Mouse (Mus musculus) yolk sac, embryonic 10.5 days (tissue): ENCODE results near the gene Fut7.

ENCODE experiments used
- DNase-seq: peaks from one replicate; pipeline ENCODE4 v3.0.0-alpha.2; 2017; ENCODE audit warnings: low spot score

The Fut7 gene

DNA sequence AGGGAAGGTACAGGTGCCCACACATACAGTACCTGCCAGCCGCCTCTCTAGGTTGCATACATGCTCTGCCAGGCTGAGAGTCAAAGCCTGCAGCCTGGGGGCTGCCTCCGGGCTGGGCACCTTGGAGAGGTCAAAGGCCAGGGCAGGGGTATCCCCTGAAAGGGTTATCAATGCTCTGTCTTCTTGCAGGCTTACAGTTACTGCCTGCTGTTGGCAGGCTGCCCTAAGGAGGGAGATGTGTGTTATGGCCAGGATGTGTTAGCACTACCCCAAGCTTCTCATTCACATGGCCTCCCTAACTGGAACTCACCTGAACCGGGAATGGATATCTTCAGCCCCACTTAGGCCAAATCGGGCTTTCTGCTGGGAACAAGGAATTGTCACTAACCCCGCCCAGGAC is 37.1 kb downstream of the Fut7 start:
- no peak for DNase-seq

- peak; percentile 95 for DNase-seq
Observed at GRCm38 (mm10) chr2:25460551-25461309, 37.7 kb downstream of the Fut7 start, which contains the start of gene Paxx. Gene Paxx, minus strand, starts transcription at chr2:25461094.

GRCm38 (mm10) chr2:25461407-25461806 is 38.3 kb downstream of the Fut7 start:
- DNase-seq: no peak

DNA sequence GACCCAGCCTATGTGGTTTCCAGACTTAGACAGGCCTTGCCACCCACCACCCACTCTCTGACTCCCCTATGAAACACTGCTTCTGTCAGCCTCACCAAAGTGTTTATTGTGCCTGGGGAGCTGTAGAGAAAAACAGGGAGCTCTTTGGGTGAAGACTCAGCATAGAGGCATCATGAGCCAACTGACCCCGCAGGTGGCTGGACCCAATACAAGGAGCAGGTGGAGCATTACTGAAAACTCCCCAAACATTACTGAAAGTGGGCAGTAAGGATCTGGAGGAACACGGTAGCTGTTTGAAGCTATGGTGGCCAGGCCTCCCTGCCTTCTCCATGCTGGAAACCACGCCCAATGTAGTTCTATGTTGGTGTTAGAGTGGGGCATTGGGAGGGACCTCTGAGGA is 40.6 kb downstream of the Fut7 start:
- no peak for DNase-seq

DNA sequence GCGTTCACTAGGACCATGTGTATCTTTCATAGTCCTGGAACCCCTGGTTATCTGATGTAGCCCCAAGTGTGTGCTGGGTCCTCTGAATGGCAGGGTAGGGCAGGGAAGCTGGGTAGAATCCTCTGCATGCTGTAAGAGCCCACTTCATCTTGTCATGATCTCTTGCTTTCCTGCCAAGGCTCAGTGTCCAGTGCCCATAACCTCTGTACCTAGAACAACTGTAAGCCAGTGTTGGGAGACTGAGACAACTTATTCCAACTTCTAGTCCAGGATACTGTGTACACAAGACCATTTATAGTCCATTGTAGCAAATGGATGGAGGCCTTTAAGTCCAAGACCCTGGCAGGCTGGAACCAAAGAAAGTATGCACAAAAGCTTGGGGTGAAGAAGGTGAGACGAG is 42.2 kb downstream of the Fut7 start:
- no peak for DNase-seq

DNA sequence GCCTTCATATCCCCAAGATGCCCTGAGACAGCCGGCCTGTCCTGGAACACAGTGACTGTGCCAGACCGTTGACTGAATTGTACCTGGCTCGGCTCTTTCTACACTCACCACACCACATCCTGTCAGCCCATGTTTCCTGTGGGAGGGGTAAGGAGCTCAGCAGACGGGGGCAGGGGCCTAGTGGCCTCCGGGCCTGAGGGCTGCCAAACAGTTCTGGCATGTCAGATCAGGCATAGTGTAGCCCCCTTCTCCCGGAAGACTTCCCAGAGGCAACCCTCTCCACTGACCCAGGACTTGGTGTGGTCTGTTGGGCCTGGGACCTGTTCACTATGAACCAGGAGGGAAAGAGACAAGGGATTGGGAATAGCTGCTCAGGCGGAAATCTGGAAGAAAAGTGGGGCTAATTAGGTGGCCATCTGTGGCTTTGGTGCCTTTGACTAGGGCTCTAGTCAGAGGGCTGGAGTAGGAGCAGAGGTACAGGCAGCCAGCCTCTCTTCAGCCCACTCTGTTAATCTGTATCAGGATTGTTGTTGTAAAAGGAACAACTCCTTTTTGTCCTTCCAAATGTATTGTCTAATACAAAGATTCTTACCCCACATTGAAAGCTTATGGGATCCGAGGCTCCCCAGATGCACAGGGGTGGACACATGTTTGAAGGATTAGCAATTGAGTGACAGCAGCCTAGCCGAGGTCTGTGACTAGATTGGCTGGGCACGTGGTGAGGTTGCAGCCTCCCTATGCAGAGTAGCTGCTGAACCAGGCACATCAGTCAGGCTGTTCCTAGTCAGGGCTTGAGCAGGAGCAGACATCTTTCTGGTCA is 43.0 kb downstream of the Fut7 start:
- DNase-seq: no peak

GRCm38 (mm10) chr2:25467606-25468303 is 44.7 kb downstream of the Fut7 start:
- DNase-seq: no peak

DNA sequence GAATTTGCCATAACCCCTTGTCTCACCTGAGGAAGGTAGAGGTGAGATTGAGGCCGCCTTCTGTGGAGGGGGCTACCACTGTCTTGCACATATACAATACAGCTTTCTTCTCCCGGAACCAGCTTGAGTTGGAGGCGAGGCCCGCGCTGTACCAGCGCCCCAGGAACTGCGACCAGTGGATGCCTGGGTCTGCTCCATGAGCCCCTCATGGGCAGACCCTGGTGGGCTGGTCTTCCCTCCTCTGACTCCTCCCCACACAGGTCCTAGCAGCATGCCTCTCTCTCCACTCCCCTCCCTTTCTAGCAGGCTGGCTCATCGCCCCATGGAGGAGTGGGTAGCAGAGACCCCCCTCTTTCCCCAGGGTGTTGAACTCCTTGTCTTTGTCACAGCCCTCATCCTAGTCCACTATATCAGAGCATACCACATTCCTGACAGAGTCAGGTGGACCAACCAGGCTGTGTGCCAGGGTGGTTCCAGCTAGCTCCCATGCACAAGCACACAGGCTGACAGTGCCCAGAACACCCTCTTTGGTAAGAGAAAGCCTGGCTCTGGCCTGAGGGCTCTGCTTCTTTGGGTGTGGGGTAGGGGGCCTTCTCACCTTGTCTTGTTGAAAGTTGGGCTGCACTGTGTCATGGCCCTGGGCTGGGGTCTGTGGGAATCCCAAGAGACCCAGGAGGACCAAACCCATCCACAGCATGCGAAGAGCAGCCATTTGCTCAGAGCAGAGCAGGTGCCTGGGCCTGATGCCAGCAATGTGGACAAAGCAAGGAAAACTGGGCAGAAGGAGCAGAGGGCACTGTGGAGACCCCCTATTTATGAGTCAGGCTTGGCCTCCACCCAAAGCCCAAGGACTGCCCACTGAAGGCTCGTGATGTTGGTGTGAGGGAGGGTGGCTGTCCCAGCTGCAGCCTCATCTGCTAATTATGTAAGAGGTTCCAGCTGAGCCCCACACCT is 46.2 kb downstream of the Fut7 start:
- no peak for DNase-seq

DNA sequence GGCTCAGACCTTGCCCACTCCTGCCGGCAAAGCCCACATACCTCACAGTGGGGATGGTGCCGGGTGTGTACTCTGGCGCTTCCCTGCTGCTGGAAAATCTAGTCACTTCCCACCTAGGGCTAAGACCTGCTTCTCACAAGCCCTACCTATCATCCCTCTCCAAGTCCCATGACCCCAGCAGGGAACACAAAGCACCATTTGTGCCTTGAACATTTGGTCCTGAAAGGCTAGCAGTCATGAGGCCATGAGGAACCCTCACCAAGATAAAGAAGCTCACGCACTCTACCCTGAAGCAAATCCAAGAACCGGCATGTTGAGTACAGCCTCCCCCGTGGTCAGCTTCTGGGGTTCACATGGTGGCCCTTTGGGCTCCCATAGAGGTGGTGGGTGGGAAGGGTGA is 46.9 kb downstream of the Fut7 start, which contains the start of gene Ptgds:
Gene Ptgds, minus strand, starts transcription at position 78 of the 400 bp plus-strand sequence.
- DNase-seq: no peak

GRCm38 (mm10) chr2:25472550-25472949 is 49.5 kb downstream of the Fut7 start:
- no peak for DNase-seq
